Mouse (Mus musculus): ENCODE data around the gene Nbr1. TPM values are rescaled to one million over a fixed set of nuclear protein-coding genes. Genes with fewer than 3 reads are reported as not detected.
A peak's percentile ranks its signal among the peaks of the same experiment; 100 is the strongest.

Nbr1 gene
- total and polyA plus RNA-seq, 3 experiments, result 38.6 to 52.3 TPM; not detected in 1

- no peak for DNase-seq (ENCODE audit: low read depth, low spot score)
- H3K36me3 ChIP-seq (ENCODE audit: control insufficient read depth in 1 of 2, insufficient read depth in 2 of 2, low read length in 2 of 2), result peaks cover 8 to 13% of the 10 kb centered on the region in 2 experiments
- H3K27ac ChIP-seq (ENCODE audit: control insufficient read depth, low read depth, low read length), result no peak overlapping the region
These were observed 4.6 kb downstream of the Nbr1 start for GRCm38 (mm10) chr11:101556541-101556940.

DNA sequence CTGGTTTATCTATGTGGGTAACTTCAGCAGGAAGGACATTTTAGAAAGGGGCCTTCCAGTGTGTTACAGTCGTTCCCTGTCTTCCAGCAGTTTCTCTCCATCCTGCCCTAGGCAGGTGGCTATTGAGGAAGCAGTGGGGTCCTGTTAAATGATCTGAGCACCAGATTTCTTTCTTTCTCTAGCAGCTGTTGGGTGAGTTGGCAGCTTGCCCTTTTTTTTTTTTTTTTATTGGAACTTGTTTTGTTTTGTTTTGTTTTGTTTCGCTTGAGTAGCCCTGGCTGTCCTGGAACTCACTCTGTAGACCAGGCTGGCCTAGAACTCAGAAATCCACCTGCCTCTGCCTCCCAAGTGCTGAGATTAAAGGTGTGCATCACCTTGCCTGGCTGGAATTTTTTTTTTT is 5.0 kb downstream of the Nbr1 start:
- H3K9me3 ChIP-seq (replicated peaks; ENCODE audit: insufficient read depth, low read length), result no peaks in the 10 kb centered on the region
- no peak overlapping the region for H3K4me3 ChIP-seq (ENCODE audit: control insufficient read depth in 1 of 2, insufficient read depth in 1 of 2, low read depth in 2 of 2, low read length in 2 of 2)
- no peak overlapping the region for H3K9ac ChIP-seq (ENCODE audit: control insufficient read depth, low read depth, low read length, poor library complexity, severe bottlenecking)
- H3K36me3 ChIP-seq (ENCODE audit: control insufficient read depth in 1 of 2, insufficient read depth in 2 of 2, low read length in 2 of 2), result peaks cover 8 to 15% of the 10 kb centered on the region in 2 experiments
- peak; percentile 32 for DNase-seq (ENCODE audit: low read depth, low spot score)
- no peaks in the 10 kb centered on the region for H3K27me3 ChIP-seq (ENCODE audit: control insufficient read depth in 1 of 2, insufficient read depth in 2 of 2, low read length in 2 of 2)
- H3K79me2 ChIP-seq (ENCODE audit: control insufficient read depth, insufficient read depth, low read length, poor library complexity), result peaks cover 20% of the 10 kb centered on the region
- TF ChIP-seq ETS1 (IDR thresholded peaks at IDR 0.05; ENCODE audit: low read depth, low read length) (peak; percentile 59), MAX (IDR thresholded peaks at IDR 0.05; ENCODE audit: low read length) (no peak), UBTF (IDR thresholded peaks at IDR 0.05; ENCODE audit: borderline replicate concordance, insufficient read depth, low read depth, low read length) (no peak), KAT2A (conservative IDR thresholded peaks at IDR 0.05; ENCODE audit: low read depth, low read length) (no peak), MYB (IDR thresholded peaks at IDR 0.05; ENCODE audit: low read depth, low read length) (no peak), CHD1 (IDR thresholded peaks at IDR 0.05; ENCODE audit: low read depth, low read length) (no peak), USF1 (IDR thresholded peaks at IDR 0.05; ENCODE audit: low read depth, low read length) (no peak), POLR2AphosphoS5 (IDR thresholded peaks at IDR 0.05; ENCODE audit: borderline replicate concordance, low read depth, low read length) (no peak), ZNF384 (IDR thresholded peaks at IDR 0.05; ENCODE audit: low read depth, low read length) (peak; percentile 88)
- H3K27ac ChIP-seq (ENCODE audit: control insufficient read depth, low read depth, low read length), result no peak overlapping the region
- peaks cover 2 to 5% of the 10 kb centered on the region in 2 experiments; a peak in 3 of 4 replicates for H3K4me1 ChIP-seq (ENCODE audit: control insufficient read depth in 1 of 2, insufficient read depth in 2 of 2, low read length in 2 of 2)

More at GRCm38 (mm10) chr11:101556541-101556940, 4.6 kb downstream of the Nbr1 start:
- H3K9ac ChIP-seq (ENCODE audit: control insufficient read depth, low read depth, low read length, poor library complexity, severe bottlenecking), result no peak overlapping the region
- no peak for TF ChIP-seq USF1 (IDR thresholded peaks at IDR 0.05; ENCODE audit: low read depth, low read length)
- TF ChIP-seq MXI1 (IDR thresholded peaks at IDR 0.05; ENCODE audit: low read depth, low read length), result no peak
- TF ChIP-seq ZNF384 (IDR thresholded peaks at IDR 0.05; ENCODE audit: low read depth, low read length), result no peak
- TF ChIP-seq TBP (IDR thresholded peaks at IDR 0.05; ENCODE audit: low read depth, low read length), result no peak
- TF ChIP-seq RCOR1 (IDR thresholded peaks at IDR 0.05; ENCODE audit: low read depth, low read length), result no peak
- H3K4me1 ChIP-seq (ENCODE audit: control insufficient read depth in 1 of 2, insufficient read depth in 2 of 2, low read length in 2 of 2), result peaks cover 2 to 5% of the 10 kb centered on the region in 2 experiments; a peak in 3 of 4 replicates
- H3K27me3 ChIP-seq (ENCODE audit: control insufficient read depth in 1 of 2, insufficient read depth in 2 of 2, low read length in 2 of 2), result no peaks in the 10 kb centered on the region
- H3K4me3 ChIP-seq (ENCODE audit: control insufficient read depth in 1 of 2, insufficient read depth in 1 of 2, low read depth in 2 of 2, low read length in 2 of 2), result no peak overlapping the region
- H3K79me2 ChIP-seq (ENCODE audit: control insufficient read depth, insufficient read depth, low read length, poor library complexity), result peaks cover 20% of the 10 kb centered on the region
- H3K9me3 ChIP-seq (replicated peaks; ENCODE audit: insufficient read depth, low read length), result no peaks in the 10 kb centered on the region

DNA sequence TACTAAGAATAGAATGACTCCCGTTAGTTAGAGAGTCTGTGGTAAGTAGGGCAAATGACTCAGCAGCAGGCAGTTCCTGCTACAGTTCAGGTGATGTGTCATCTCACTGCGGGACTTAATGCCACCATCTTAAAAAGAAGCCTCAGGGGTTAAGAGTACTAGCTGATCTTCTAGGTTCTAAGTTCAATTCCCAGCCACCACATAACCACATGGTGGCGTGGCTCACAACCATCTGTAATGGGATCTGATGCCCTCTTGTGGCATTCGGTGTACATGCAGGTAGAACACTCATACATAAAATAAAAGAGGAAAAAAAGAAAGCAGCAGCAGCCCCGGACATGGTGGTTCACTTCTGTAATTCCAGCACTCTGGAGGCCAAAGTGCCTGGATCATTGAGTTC is 10.4 kb downstream of the Nbr1 start:
- Histone ChIP-seq H3K4me1 (ENCODE audit: control insufficient read depth in 1 of 2, insufficient read depth in 2 of 2, low read length in 2 of 2) (peaks cover 0 to 3% of the 10 kb centered on the region in 2 experiments; a peak in 1 of 4 replicates), H3K79me2 (ENCODE audit: control insufficient read depth, insufficient read depth, low read length, poor library complexity) (peaks cover 2% of the 10 kb centered on the region; the same call in 1 of the 2 replicates), H3K9me3 (replicated peaks; ENCODE audit: insufficient read depth, low read length) (no peaks in the 10 kb centered on the region), H3K4me3 (ENCODE audit: control insufficient read depth in 1 of 2, insufficient read depth in 1 of 2, low read depth in 2 of 2, low read length in 2 of 2) (no peak overlapping the region), H3K27me3 (ENCODE audit: control insufficient read depth in 1 of 2, insufficient read depth in 2 of 2, low read length in 2 of 2) (no peaks in the 10 kb centered on the region), H3K9ac (ENCODE audit: control insufficient read depth, low read depth, low read length, poor library complexity, severe bottlenecking) (peak overlapping the region; percentile 34; the same call in 1 of the 2 replicates), H3K27ac (ENCODE audit: control insufficient read depth, low read depth, low read length) (no peak overlapping the region; the same call in 1 of the 2 replicates), H3K36me3 (ENCODE audit: control insufficient read depth in 1 of 2, insufficient read depth in 2 of 2, low read length in 2 of 2) (peaks cover 6 to 19% of the 10 kb centered on the region in 2 experiments)
- peak; percentile 94 for DNase-seq (ENCODE audit: low read depth, low spot score)
- peak; percentile 39; the same call in 1 of the 2 replicates for TF ChIP-seq ELF1 (IDR thresholded peaks at IDR 0.05; ENCODE audit: low read depth, low read length)
- TF ChIP-seq NELFE (IDR thresholded peaks at IDR 0.05; ENCODE audit: low read depth, low read length), result no peak
- no peak for TF ChIP-seq E2F4 (IDR thresholded peaks at IDR 0.05; ENCODE audit: borderline replicate concordance, low read depth, low read length)
- no peak for TF ChIP-seq TAL1 (IDR thresholded peaks at IDR 0.05; ENCODE audit: low read length)
- TF ChIP-seq UBTF (IDR thresholded peaks at IDR 0.05; ENCODE audit: borderline replicate concordance, insufficient read depth, low read depth, low read length), result no peak
- peak; percentile 75 to 100 (median 78) for TF ChIP-seq CTCF (IDR thresholded peaks at IDR 0.05 in 2 of 3, conservative IDR thresholded peaks at IDR 0.05 in 1 of 3; ENCODE audit: control insufficient read depth in 1 of 3, insufficient read depth in 1 of 3, low read depth in 2 of 3, low read length in 3 of 3, poor library complexity in 1 of 3, severe bottlenecking in 1 of 3)
- no peak for TF ChIP-seq GABPA (IDR thresholded peaks at IDR 0.05; ENCODE audit: low read depth, low read length)
- TF ChIP-seq ZC3H11A (IDR thresholded peaks at IDR 0.05; ENCODE audit: low read depth, low read length), result peak; percentile 10; the same call in 1 of the 2 replicates
- TF ChIP-seq CHD1 (IDR thresholded peaks at IDR 0.05; ENCODE audit: low read depth, low read length), result no peak
- TF ChIP-seq GATA1 (IDR thresholded peaks at IDR 0.05; ENCODE audit: low read depth, low read length), result no peak
- TF ChIP-seq MAFK (IDR thresholded peaks at IDR 0.05; ENCODE audit: borderline replicate concordance, low read depth, low read length), result no peak
- TF ChIP-seq RAD21 (IDR thresholded peaks at IDR 0.05; ENCODE audit: low read depth, low read length), result peak; percentile 54
- TF ChIP-seq JUND (IDR thresholded peaks at IDR 0.05; ENCODE audit: low read depth, low read length), result peak; percentile 42; the same call in 1 of the 2 replicates
- peak; percentile 90 for TF ChIP-seq MAX (IDR thresholded peaks at IDR 0.05; ENCODE audit: low read length)
- TF ChIP-seq ZMIZ1 (IDR thresholded peaks at IDR 0.05; ENCODE audit: low read depth, low read length), result no peak
- TF ChIP-seq EP300 (IDR thresholded peaks at IDR 0.05; ENCODE audit: low read depth in 1 of 2, low read length in 2 of 2), result no peak
- TF ChIP-seq ZNF384 (IDR thresholded peaks at IDR 0.05; ENCODE audit: low read depth, low read length), result peak; percentile 78
